Mouse (Mus musculus) olfactory bulb, adult 2 months (tissue): ENCODE results near the gene Erc1. TPM values are rescaled to one million over a fixed set of nuclear protein-coding genes. Genes with fewer than 3 reads are reported as not detected.
"Not testable (repeated sequence)": the region's sequence is repeated elsewhere in the genome, so short reads cannot be mapped to it uniquely, and the experiment has no call there.

Experiments used
- H3K27ac ChIP-seq: fragments of 200-500 bp; 2 replicates; pipeline ENCODE4 v1.5.1; 2012; ENCODE audit warnings: low read depth, low read length; ENCODE audit not compliant: insufficient read depth
- H3K4me1 ChIP-seq: fragments of 200-500 bp; 2 replicates; pipeline ENCODE4 v1.6.1; 2012; ENCODE audit warnings: low read length; ENCODE audit not compliant: control insufficient read depth, insufficient read depth
- H3K4me3 ChIP-seq: fragments of 200-500 bp; 2 replicates; pipeline ENCODE4 v1.5.1; 2012; ENCODE audit warnings: mild to moderate bottlenecking, low read depth, low read length, moderate library complexity; ENCODE audit not compliant: insufficient read depth
- CTCF ChIP-seq: fragments of 200-500 bp; IDR thresholded peaks from 2 replicates; pipeline ENCODE4 v1.5.1; 2012; ENCODE audit warnings: low read depth, mild to moderate bottlenecking, low read length, moderate library complexity; ENCODE audit not compliant: insufficient read depth
- POLR2A ChIP-seq: fragments of 200-500 bp; IDR thresholded peaks from 2 replicates; pipeline ENCODE4 v1.6.1; 2012; ENCODE audit warnings: mild to moderate bottlenecking, low read depth, low read length, moderate library complexity; ENCODE audit not compliant: insufficient read depth
- WGBS: fragments of 180-500 bp; shearing (Covaris S2); methylation state at CpG from one replicate; pipeline ENCODE4 v1.1.7; 2018; 5-methylcytosine and 5-hydroxymethylcytosine counted together
- polyA plus RNA-seq: library from polyadenylated mRNA; stranded (reverse); fragments of >200 nt; gene quantifications from 2 replicates; pipeline ENCODE4 v1.2.4, GENCODE M21; 2012; ENCODE audit warnings: low replicate concordance; ENCODE audit not compliant: missing spikeins, insufficient read depth, insufficient read length

The Erc1 gene
- polyA plus RNA-seq, 1 experiment = not detected

DNA sequence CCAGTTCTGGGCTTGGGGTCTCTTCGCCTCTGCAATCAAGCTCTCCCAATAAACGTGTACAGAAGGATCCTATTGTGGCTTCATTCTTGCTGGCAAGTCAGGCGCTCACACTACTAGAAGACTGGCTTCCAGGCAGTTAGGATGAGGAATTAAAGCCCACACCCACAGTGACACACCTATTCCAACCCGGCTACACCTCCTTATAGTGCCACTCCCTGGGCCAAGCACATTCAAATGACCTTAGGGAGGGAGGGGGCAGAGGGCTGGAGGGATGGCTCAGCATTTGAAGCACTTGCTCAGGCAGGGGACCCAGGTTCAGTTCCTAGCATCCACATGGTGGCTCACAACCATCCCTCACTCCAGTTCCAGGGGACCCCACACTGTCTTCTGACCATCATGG, 29.4 kb downstream of the Erc1 start:
- Histone ChIP-seq H3K27ac (no peak overlapping the region), H3K4me3 (no peak overlapping the region), H3K4me1 (no peaks in the 10 kb centered on the region)
- 98% methylated on average over 4 of the region's 4 CpGs for WGBS
- no peak for TF ChIP-seq CTCF
- TF ChIP-seq POLR2A = no peak

GRCm38 (mm10) chr6:119815426-119815825, 32.5 kb downstream of the Erc1 start:
- no peaks in the 10 kb centered on the region for H3K4me1 ChIP-seq
- no peak for TF ChIP-seq CTCF
- no peak for TF ChIP-seq POLR2A
- WGBS = 91% methylated on average over 4 of the region's 4 CpGs

GRCm38 (mm10) chr6:119813055-119813454, 34.9 kb downstream of the Erc1 start:
- not testable (repeated sequence) for H3K4me1 ChIP-seq, H3K27ac ChIP-seq, H3K4me3 ChIP-seq

More at GRCm38 (mm10) chr6:119815426-119815825, 32.5 kb downstream of the Erc1 start:
- Histone ChIP-seq H3K4me3 (no peak overlapping the region), H3K27ac (no peak overlapping the region)

DNA sequence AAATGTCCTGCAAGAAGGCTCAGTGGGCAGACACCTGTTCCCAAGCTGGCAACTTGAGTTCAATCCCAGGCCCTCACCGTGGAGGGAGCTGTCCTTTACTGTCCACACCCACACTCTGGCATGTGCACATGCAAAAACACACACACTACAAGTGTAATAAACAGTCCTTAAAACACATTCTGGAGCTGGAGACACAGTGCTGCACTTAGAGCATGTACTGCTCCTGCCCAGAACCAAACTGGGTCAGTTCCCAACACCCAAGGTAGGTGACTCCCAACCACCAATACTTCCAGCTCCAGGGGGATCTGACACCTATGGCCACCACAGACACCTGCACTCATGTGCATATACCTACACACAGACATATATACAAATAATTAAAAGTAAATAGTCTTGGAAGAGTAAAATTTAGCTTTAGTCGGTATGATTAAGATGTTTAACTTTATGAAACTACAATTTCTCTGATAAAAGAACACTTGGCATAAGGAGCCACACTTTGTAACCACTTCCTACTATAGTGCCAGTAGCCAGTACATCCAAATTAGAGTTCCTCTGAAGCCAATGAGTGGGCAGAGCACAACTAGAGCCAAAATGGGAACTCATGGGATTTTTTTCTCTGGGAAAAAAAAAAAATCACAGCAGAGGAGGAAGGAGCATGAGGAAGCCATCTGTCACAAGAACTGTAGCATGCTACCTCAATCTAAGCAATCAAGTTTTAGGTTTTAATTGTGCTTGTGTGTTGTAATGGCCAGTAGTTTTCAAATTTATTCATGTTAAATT, 39.1 kb downstream of the Erc1 start:
- Histone ChIP-seq H3K27ac (no peak overlapping the region), H3K4me3 (no peak overlapping the region), H3K4me1 (no peaks in the 10 kb centered on the region)
- no peak for TF ChIP-seq CTCF
- no peak for TF ChIP-seq POLR2A
- WGBS = 80% methylated on average over 2 of the region's 2 CpGs

- 90% methylated on average over 2 of the region's 2 CpGs for WGBS
- TF ChIP-seq CTCF (no peak), POLR2A (no peak)
These were observed 44.7 kb downstream of the Erc1 start for GRCm38 (mm10) chr6:119803239-119803638.

GRCm38 (mm10) chr6:119796911-119797486, 51.0 kb downstream of the Erc1 start:
- Histone ChIP-seq H3K4me1 (peaks cover 5% of the 10 kb centered on the region), H3K27ac (no peak overlapping the region), H3K4me3 (no peak overlapping the region)
- no peak for TF ChIP-seq POLR2A
- TF ChIP-seq CTCF = no peak
- WGBS = 63% methylated on average over 12 of the region's 12 CpGs

More at GRCm38 (mm10) chr6:119803239-119803638, 44.7 kb downstream of the Erc1 start:
- Histone ChIP-seq H3K4me3 (no peak overlapping the region), H3K27ac (no peak overlapping the region), H3K4me1 (no peaks in the 10 kb centered on the region)

DNA sequence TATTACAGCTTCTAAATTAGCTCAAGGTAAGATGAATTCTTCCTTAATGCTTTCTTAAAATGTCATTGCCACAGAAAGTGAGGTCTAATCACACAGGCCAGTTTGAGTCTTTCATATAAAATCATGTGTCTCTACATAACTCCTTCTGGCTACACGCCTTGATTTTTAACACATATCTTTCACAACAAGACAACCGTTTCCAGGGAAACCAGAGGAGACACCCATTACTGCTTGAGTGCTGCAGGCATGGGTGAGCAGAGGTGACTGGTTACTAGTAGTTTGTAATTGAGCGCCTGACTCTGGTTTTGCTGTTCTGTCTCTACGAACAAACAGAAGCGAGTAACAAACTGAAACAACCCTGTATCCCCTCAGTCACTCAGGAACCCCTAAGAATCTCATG, 51.7 kb downstream of the Erc1 start:
- no peak overlapping the region for H3K27ac ChIP-seq
- no peak overlapping the region for H3K4me3 ChIP-seq
- TF ChIP-seq POLR2A (no peak), CTCF (no peak)
- 89% methylated on average over 5 of the region's 5 CpGs for WGBS
- H3K4me1 ChIP-seq = peaks cover 5% of the 10 kb centered on the region

DNA sequence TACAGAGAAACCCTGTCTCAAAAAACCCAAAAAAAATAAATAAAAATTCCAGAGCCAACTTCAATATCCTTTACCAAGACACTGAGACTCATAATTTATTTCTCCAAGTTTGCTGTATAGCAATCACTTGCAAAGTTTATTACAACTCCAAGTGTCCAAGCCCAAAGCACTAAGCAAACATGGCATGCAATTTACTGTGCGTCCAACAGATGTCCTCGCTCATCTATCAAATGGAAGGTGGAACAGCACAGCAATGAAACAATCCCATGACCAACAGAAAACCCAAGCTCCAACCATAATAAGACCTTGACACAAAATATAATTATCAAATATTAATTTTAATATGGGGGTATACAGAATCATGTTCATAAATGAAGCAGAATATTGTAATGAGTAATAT, 55.4 kb downstream of the Erc1 start:
- H3K27ac ChIP-seq = no peak overlapping the region
- H3K4me3 ChIP-seq = no peak overlapping the region
- 45% methylated on average over 2 of the region's 2 CpGs for WGBS
- no peak for TF ChIP-seq CTCF
- no peak for TF ChIP-seq POLR2A
- H3K4me1 ChIP-seq = peaks cover 5% of the 10 kb centered on the region

DNA sequence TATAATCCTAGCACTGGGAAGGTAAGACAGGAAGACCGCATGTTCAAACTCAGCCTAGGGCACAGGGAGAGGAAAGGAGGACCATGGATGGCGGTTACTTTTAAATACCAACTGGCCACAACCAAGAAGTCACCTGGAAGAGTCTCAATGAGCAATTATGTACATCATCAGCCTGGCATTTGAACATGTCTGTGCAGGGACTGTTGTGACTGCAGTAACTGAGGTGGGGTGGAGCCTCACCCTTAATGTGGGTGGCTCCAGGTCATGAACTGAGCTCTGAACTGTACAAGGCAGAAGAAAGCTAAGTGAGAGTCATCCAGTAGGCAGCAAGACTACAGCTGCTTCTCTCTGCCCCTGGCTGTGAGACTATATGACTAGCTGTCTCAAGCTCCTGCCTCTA, 65.6 kb downstream of the Erc1 start:
- no peak overlapping the region for H3K4me3 ChIP-seq
- no peak overlapping the region for H3K27ac ChIP-seq
- 97% methylated on average over 2 of the region's 2 CpGs for WGBS
- TF ChIP-seq CTCF = no peak
- no peak for TF ChIP-seq POLR2A
- no peaks in the 10 kb centered on the region for H3K4me1 ChIP-seq
